Mouse (Mus musculus): ENCODE measurements around the gene Gm5485. TPM values are rescaled to one million over a fixed set of nuclear protein-coding genes. Genes with fewer than 3 reads are reported as not detected.

Gene Gm5485
- polyA plus RNA-seq (2014; fragmentation: Illumina TruSeq; extraction: RNeasy Lipid Tissue Mini Kit (QIAGEN cat#74804); ENCODE audit: low read depth, low replicate concordance) = not detected

GRCm38 (mm10) chr16:48412246-48412645 is at the start of gene Gm5485:
Gene Gm5485 (minus strand): TSS chr16:48412416.

GRCm38 (mm10) chr16:48431027-48431426 is 18.8 kb upstream of the Gm5485 start, which contains the start of gene Morc1:
Gene Morc1 (plus strand): TSS chr16:48431237.

Other genes with a start within 250 kb of the Gm5485 start
- not detected for gene Dppa4, start 128.7 kb downstream of the Gm5485 start, polyA plus RNA-seq (2014; fragmentation: Illumina TruSeq; extraction: RNeasy Lipid Tissue Mini Kit (QIAGEN cat#74804); ENCODE audit: low read depth, low replicate concordance)
- gene Dppa2, start 108.5 kb downstream of the Gm5485 start, polyA plus RNA-seq (2014; fragmentation: Illumina TruSeq; extraction: RNeasy Lipid Tissue Mini Kit (QIAGEN cat#74804); ENCODE audit: low read depth, low replicate concordance) = not detected
- gene Morc1, start 18.8 kb upstream of the Gm5485 start, polyA plus RNA-seq (2014; fragmentation: Illumina TruSeq; extraction: RNeasy Lipid Tissue Mini Kit (QIAGEN cat#74804); ENCODE audit: low read depth, low replicate concordance) = 0.38 TPM